Mouse (Mus musculus) heart, postnatal 36 days (tissue): Measurements from ENCODE around the gene Sar1a. TPM values are rescaled to one million over a fixed set of nuclear protein-coding genes. Genes with fewer than 3 reads are reported as not detected.

ENCODE experiments used
- DNase-seq, 2 experiments: peaks; one replicate each; pipeline ENCODE4 v3.0.0; 2021 to 2022
- intact Hi-C: fragments of 180-260 bp; cut with DNase I; formaldehyde crosslinking; loops from one replicate; pipeline ENCODE4 v1.15.1; 2025
- total RNA-seq, 2 experiments: library from RNA; stranded (reverse); gene quantifications; 2 replicates each; pipeline ENCODE4 v1.2.3; 2021

The Sar1a gene
- total RNA-seq, 2 experiments from 2014 or later, result 164 to 177 TPM

- no peak for DNase-seq
- intact Hi-C loops, result no loop called here
Measured at GRCm38 (mm10) chr10:61722215-61722614, 42.1 kb downstream of the Sar1a start.

GRCm38 (mm10) chr10:61723271-61723670, 43.2 kb downstream of the Sar1a start:
- no peak for DNase-seq
- intact Hi-C loops, result no loop called here

- DNase-seq, result no peak
- intact Hi-C loops, result no loop called here
Measured at GRCm38 (mm10) chr10:61729181-61729580, 49.1 kb downstream of the Sar1a start.

GRCm38 (mm10) chr10:61730171-61730570, 50.1 kb downstream of the Sar1a start:
- no peak for DNase-seq
- intact Hi-C loops, result no loop called here

GRCm38 (mm10) chr10:61734377-61734776, 54.3 kb downstream of the Sar1a start:
- intact Hi-C loops, result no loop called here

GRCm38 (mm10) chr10:61736671-61737078, 56.6 kb downstream of the Sar1a start:
- DNase-seq, result no peak
- intact Hi-C loops, result no loop called here

More at GRCm38 (mm10) chr10:61734377-61734776, 54.3 kb downstream of the Sar1a start:
- no peak for DNase-seq

- intact Hi-C loops, result no loop called here
- DNase-seq, result no peak
Measured at GRCm38 (mm10) chr10:61737537-61737936, 57.4 kb downstream of the Sar1a start.

GRCm38 (mm10) chr10:61738126-61738525, 58.0 kb downstream of the Sar1a start:
- no peak for DNase-seq
- intact Hi-C loops, result no loop called here

- intact Hi-C loops, result no loop called here
- no peak for DNase-seq
Measured at GRCm38 (mm10) chr10:61741306-61741705, 61.2 kb downstream of the Sar1a start.

GRCm38 (mm10) chr10:61741873-61742272, 61.8 kb downstream of the Sar1a start:
- intact Hi-C loops, result no loop called here
- DNase-seq, result no peak

GRCm38 (mm10) chr10:61742336-61742735, 62.2 kb downstream of the Sar1a start:
- intact Hi-C loops, result no loop called here

More at GRCm38 (mm10) chr10:61742336-61742735, 62.2 kb downstream of the Sar1a start:
- no peak for DNase-seq

Other genes starting within 250 kb of the Sar1a start
- 10 to 100 TPM; 65.4 to 74.1 TPM for gene Eif4ebp2, start 227.6 kb upstream of the Sar1a start, total RNA-seq
- gene Lrrc20, start 204.5 kb upstream of the Sar1a start, total RNA-seq, result 10 to 100 TPM; 29.5 to 31.6 TPM
- not detected for gene Npffr1, start 84.8 kb upstream of the Sar1a start, total RNA-seq
- 10 to 100 TPM; 65.3 to 70.5 TPM for gene Ppa1, start 31.7 kb upstream of the Sar1a start, total RNA-seq
- 10 to 100 TPM; 22.8 to 23.3 TPM for gene Tysnd1, start 15.2 kb downstream of the Sar1a start, total RNA-seq
- 10 to 100 TPM; 30.5 to 32.9 TPM for gene Aifm2, start 35.0 kb downstream of the Sar1a start, total RNA-seq
- gene H2afy2, start 103.8 kb downstream of the Sar1a start, total RNA-seq, result 1 to 10 TPM; 3.6 to 5.7 TPM